Mouse (Mus musculus) heart, embryonic 15.5 days (tissue): ENCODE measurements at regions not wholly inside any gene's neighbourhood (a gene's known extent, or its start where the extent isn't known, plus 50 kb on each side); places are given as distances from the start of the nearest gene placed in this dataset.
"Not testable (repeated sequence)": the region's sequence is repeated elsewhere in the genome, so short reads cannot be mapped to it uniquely, and the experiment has no call there.

Source experiments
- ATAC-seq: fragments of 200-750 bp; cut with Nextera tagmentation; replicated peaks from 2 replicates; pipeline ENCODE4 v1.8.0; 2017; ENCODE audit warnings: low read depth, moderate TSS enrichment; ENCODE audit not compliant: insufficient number of reproducible peaks, insufficient read depth, low FRiP score
- H3K27ac ChIP-seq: fragments of 300-500 bp; sonication (generic); 2 replicates; pipeline ENCODE4 v1.5.1; 2015; ENCODE audit warnings: mild to moderate bottlenecking, inconsistent platforms
- H3K27me3 ChIP-seq: fragments of 300-500 bp; sonication (generic); 2 replicates; pipeline ENCODE4 v1.6.1; 2015; ENCODE audit warnings: inconsistent platforms
- H3K36me3 ChIP-seq: fragments of 300-500 bp; sonication (generic); 2 replicates; pipeline ENCODE4 v1.6.1; 2015; ENCODE audit warnings: mild to moderate bottlenecking, inconsistent platforms
- H3K4me1 ChIP-seq: fragments of 300-500 bp; sonication (generic); replicated peaks from 2 replicates; pipeline ENCODE4 v1.6.1; 2015; ENCODE audit warnings: inconsistent platforms
- H3K4me2 ChIP-seq: fragments of 300-500 bp; sonication (generic); 2 replicates; pipeline ENCODE4 v1.6.1; 2015; ENCODE audit warnings: inconsistent platforms, mild to moderate bottlenecking, moderate library complexity
- H3K4me3 ChIP-seq: fragments of 300-500 bp; sonication (generic); 2 replicates; pipeline ENCODE4 v1.5.1; 2015; ENCODE audit warnings: mild to moderate bottlenecking, inconsistent platforms
- H3K9ac ChIP-seq: fragments of 300-500 bp; sonication (generic); 2 replicates; pipeline ENCODE4 v1.6.1; 2015; ENCODE audit warnings: mild to moderate bottlenecking, inconsistent platforms
- H3K9me3 ChIP-seq: fragments of 300-500 bp; sonication (generic); replicated peaks from 2 replicates; pipeline ENCODE4 v1.6.1; 2016; ENCODE audit warnings: inconsistent platforms
- WGBS: fragments of 180-500 bp; shearing (Covaris S2); methylation state at CpG from one replicate; pipeline ENCODE4 v1.1.7; 2015; ENCODE audit warnings: mixed read lengths; 5-methylcytosine and 5-hydroxymethylcytosine counted together

GRCm38 (mm10) chrX:166809165-166809564 lies 223.6 kb upstream of the Egfl6 start:
- Histone ChIP-seq H3K4me2 (no peak overlapping the region), H3K36me3 (no peaks in the 10 kb centered on the region), H3K9me3 (no peaks in the 10 kb centered on the region), H3K4me1 (no peaks in the 10 kb centered on the region), H3K27me3 (no peaks in the 10 kb centered on the region; the same call in 1 of the 2 replicates), H3K9ac (no peak overlapping the region), H3K4me3 (no peak overlapping the region), H3K27ac (no peak overlapping the region)
- ATAC-seq: no peak
- WGBS: 64% methylated on average over 3 of the region's 3 CpGs

GRCm38 (mm10) chrX:166808207-166808606 lies 222.7 kb upstream of the Egfl6 start:
- no peak overlapping the region for H3K4me3 ChIP-seq
- H3K36me3 ChIP-seq: no peaks in the 10 kb centered on the region
- H3K27ac ChIP-seq: no peak overlapping the region
- H3K27me3 ChIP-seq: no peaks in the 10 kb centered on the region; the same call in 1 of the 2 replicates
- 70% methylated on average over 5 of the region's 5 CpGs for WGBS
- no peak overlapping the region for H3K9ac ChIP-seq
- H3K9me3 ChIP-seq: no peaks in the 10 kb centered on the region
- H3K4me1 ChIP-seq: no peaks in the 10 kb centered on the region
- ATAC-seq: no peak
- no peak overlapping the region for H3K4me2 ChIP-seq

GRCm38 (mm10) chrX:166805957-166806356 lies 220.4 kb upstream of the Egfl6 start:
- H3K9me3 ChIP-seq: no peaks in the 10 kb centered on the region
- H3K36me3 ChIP-seq: no peaks in the 10 kb centered on the region
- no peak overlapping the region for H3K4me2 ChIP-seq
- ATAC-seq: no peak
- H3K27ac ChIP-seq: no peak overlapping the region
- no peak overlapping the region for H3K9ac ChIP-seq
- WGBS: 73% methylated on average over 1 of the region's 1 CpGs
- no peak overlapping the region for H3K4me3 ChIP-seq
- no peaks in the 10 kb centered on the region; the same call in 1 of the 2 replicates for H3K27me3 ChIP-seq
- H3K4me1 ChIP-seq: no peaks in the 10 kb centered on the region

- H3K9ac ChIP-seq: no peak overlapping the region
- H3K27me3 ChIP-seq: no peaks in the 10 kb centered on the region; the same call in 1 of the 2 replicates
- H3K9me3 ChIP-seq: no peaks in the 10 kb centered on the region
- no peak for ATAC-seq
- no peaks in the 10 kb centered on the region for H3K4me1 ChIP-seq
- no peak overlapping the region for H3K27ac ChIP-seq
- 40% methylated on average over 4 of the region's 4 CpGs for WGBS
- no peak overlapping the region for H3K4me3 ChIP-seq
- no peaks in the 10 kb centered on the region for H3K36me3 ChIP-seq
- no peak overlapping the region for H3K4me2 ChIP-seq
Observed at GRCm38 (mm10) chrX:166805480-166805879, 220.0 kb upstream of the Egfl6 start.

DNA sequence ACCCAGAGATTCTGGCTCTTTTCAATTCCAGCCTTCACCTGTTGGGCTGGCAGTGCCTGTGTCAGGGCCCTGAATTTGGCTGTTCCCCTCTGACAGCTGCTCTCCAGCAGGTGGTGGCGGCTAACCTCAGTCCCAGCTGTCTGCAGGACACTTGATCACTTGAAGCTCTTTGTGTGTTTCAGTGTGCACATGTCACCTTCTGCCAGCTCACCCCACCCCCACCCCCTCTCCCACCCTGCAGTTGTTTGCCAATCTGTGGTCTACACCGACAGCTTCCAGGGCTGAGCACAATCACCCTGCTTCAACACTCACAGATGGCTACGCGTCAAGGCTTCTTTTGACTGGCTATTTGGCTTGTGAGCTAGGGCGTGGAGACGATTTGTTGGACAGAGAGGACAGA lies 217.7 kb upstream of the Egfl6 start:
- Histone ChIP-seq H3K36me3 (no peaks in the 10 kb centered on the region), H3K4me1 (no peaks in the 10 kb centered on the region), H3K27me3 (no peaks in the 10 kb centered on the region), H3K4me2 (no peak overlapping the region), H3K4me3 (no peak overlapping the region), H3K9ac (no peak overlapping the region), H3K9me3 (no peaks in the 10 kb centered on the region), H3K27ac (peak overlapping the region; percentile 24; the same call in 1 of the 2 replicates)
- 0 out of 2 replicates have a peak, but pooled peaks have one; percentile 27 for ATAC-seq
- WGBS: 36% methylated on average over 6 of the region's 6 CpGs

- H3K27me3 ChIP-seq: no peaks in the 10 kb centered on the region
- no peaks in the 10 kb centered on the region for H3K4me1 ChIP-seq
- no peak overlapping the region for H3K4me2 ChIP-seq
- no peak overlapping the region for H3K27ac ChIP-seq
- H3K36me3 ChIP-seq: no peaks in the 10 kb centered on the region
- H3K4me3 ChIP-seq: no peak overlapping the region
- no peak overlapping the region for H3K9ac ChIP-seq
- no peaks in the 10 kb centered on the region for H3K9me3 ChIP-seq
- 61% methylated on average over 2 of the region's 2 CpGs for WGBS
- no peak for ATAC-seq
Observed at GRCm38 (mm10) chrX:166801017-166801416, 215.5 kb upstream of the Egfl6 start.

- H3K9ac ChIP-seq: no peak overlapping the region
- no peaks in the 10 kb centered on the region for H3K27me3 ChIP-seq
- H3K27ac ChIP-seq: no peak overlapping the region
- 59% methylated on average over 2 of the region's 2 CpGs for WGBS
- no peaks in the 10 kb centered on the region for H3K36me3 ChIP-seq
- no peak overlapping the region for H3K4me2 ChIP-seq
- no peak for ATAC-seq
- H3K4me1 ChIP-seq: no peaks in the 10 kb centered on the region
- H3K4me3 ChIP-seq: no peak overlapping the region
- H3K9me3 ChIP-seq: no peaks in the 10 kb centered on the region
Observed at GRCm38 (mm10) chrX:166795651-166796050, 210.1 kb upstream of the Egfl6 start.

- Histone ChIP-seq H3K4me3 (no peak overlapping the region), H3K27ac (no peak overlapping the region), H3K9me3 (no peaks in the 10 kb centered on the region), H3K27me3 (no peaks in the 10 kb centered on the region), H3K4me2 (no peak overlapping the region), H3K4me1 (no peaks in the 10 kb centered on the region), H3K9ac (no peak overlapping the region), H3K36me3 (no peaks in the 10 kb centered on the region)
- ATAC-seq: no peak
- 69% methylated on average over 3 of the region's 3 CpGs for WGBS
Observed at GRCm38 (mm10) chrX:166789031-166789430, 203.5 kb upstream of the Egfl6 start.

GRCm38 (mm10) chrX:166787137-166787536 lies 201.6 kb upstream of the Egfl6 start:
- not testable (repeated sequence) for H3K36me3 ChIP-seq

DNA sequence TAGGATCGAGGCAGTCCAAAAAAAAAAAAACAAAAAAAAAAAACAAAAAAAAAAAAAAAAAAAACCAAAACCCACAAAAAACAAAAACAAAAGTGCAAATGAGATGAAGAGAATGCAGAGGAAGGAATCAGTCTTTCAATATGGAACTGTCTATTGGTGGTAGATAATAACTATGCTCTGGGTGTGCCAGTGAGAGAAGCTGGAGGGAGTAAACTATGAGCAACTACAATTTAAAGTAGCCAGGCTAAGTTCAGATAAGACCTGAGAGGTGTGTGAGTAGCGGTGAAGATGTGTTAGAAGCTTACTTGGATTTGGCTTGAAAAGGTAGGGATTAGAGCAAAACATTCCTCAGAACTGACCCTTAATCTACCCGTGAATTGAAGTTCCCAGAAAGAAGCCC lies 200.1 kb upstream of the Egfl6 start:
- no peak overlapping the region for H3K4me3 ChIP-seq
- H3K9ac ChIP-seq: no peak overlapping the region
- WGBS: 64% methylated on average over 3 of the region's 3 CpGs
- H3K4me2 ChIP-seq: no peak overlapping the region
- H3K27ac ChIP-seq: no peak overlapping the region
- no peak for ATAC-seq
- H3K27me3 ChIP-seq: no peaks in the 10 kb centered on the region
- no peaks in the 10 kb centered on the region for H3K9me3 ChIP-seq
- H3K36me3 ChIP-seq: no peaks in the 10 kb centered on the region
- H3K4me1 ChIP-seq: no peaks in the 10 kb centered on the region

More at GRCm38 (mm10) chrX:166787137-166787536, 201.6 kb upstream of the Egfl6 start:
- not testable (repeated sequence) for H3K27ac ChIP-seq, H3K4me1 ChIP-seq, H3K27me3 ChIP-seq, H3K9me3 ChIP-seq, H3K4me3 ChIP-seq, ATAC-seq, H3K4me2 ChIP-seq, H3K9ac ChIP-seq
- WGBS: 59% methylated on average over 1 of the region's 1 CpGs

- H3K4me3 ChIP-seq: no peak overlapping the region
- no peak overlapping the region for H3K27ac ChIP-seq
- 63% methylated on average over 2 of the region's 2 CpGs for WGBS
Observed at GRCm38 (mm10) chrX:166783377-166783776, 197.9 kb upstream of the Egfl6 start.

GRCm38 (mm10) chrX:166779334-166780092 lies 194.0 kb upstream of the Egfl6 start:
- WGBS: 73% methylated on average over 6 of the region's 6 CpGs
- no peaks in the 10 kb centered on the region for H3K27me3 ChIP-seq

More at GRCm38 (mm10) chrX:166783377-166783776, 197.9 kb upstream of the Egfl6 start:
- H3K36me3 ChIP-seq: no peaks in the 10 kb centered on the region
- ATAC-seq: no peak
- H3K4me2 ChIP-seq: no peak overlapping the region
- H3K4me1 ChIP-seq: no peaks in the 10 kb centered on the region
- H3K9ac ChIP-seq: no peak overlapping the region
- H3K27me3 ChIP-seq: no peaks in the 10 kb centered on the region
- H3K9me3 ChIP-seq: no peaks in the 10 kb centered on the region

More at GRCm38 (mm10) chrX:166779334-166780092, 194.0 kb upstream of the Egfl6 start:
- no peak overlapping the region for H3K9ac ChIP-seq
- no peak overlapping the region for H3K4me3 ChIP-seq
- H3K4me1 ChIP-seq: no peaks in the 10 kb centered on the region
- H3K4me2 ChIP-seq: no peak overlapping the region
- H3K36me3 ChIP-seq: no peaks in the 10 kb centered on the region
- no peaks in the 10 kb centered on the region for H3K9me3 ChIP-seq
- H3K27ac ChIP-seq: no peak overlapping the region
- no peak for ATAC-seq
